Mouse (Mus musculus): ENCODE data around the gene Gal3st4.
"Not testable (repeated sequence)": the region's sequence is repeated elsewhere in the genome, so short reads cannot be mapped to it uniquely, and the experiment has no call there.

Gene Gal3st4

DNA sequence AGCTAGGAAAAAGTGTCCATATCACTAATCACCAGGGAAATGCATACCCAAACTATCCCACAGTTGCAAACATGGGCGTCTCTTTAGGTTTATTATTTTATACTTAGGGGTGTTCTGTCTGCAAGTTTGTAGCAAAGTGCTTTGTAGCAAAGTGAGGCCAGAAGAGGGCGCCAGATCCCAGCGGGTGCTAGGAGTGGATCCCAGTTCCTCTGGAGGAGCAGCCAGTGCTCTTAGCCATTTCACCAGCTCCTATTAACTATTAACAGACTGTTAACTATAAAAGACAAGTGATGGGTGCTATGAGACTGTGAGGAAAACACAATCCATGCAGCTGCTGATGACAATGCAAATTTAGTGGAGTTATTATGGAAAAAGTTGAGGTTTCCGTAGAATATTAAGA, 50.5 kb downstream of the Gal3st4 start:
- TF ChIP-seq POU5F1 (IDR thresholded peaks at IDR 0.05; ENCODE audit: borderline replicate concordance, low read length) (no peak), CTCF (conservative IDR thresholded peaks at IDR 0.05; ENCODE audit: low read length) (peak; percentile 95)
- no peaks in the 10 kb centered on the region for H3K4me1 ChIP-seq (replicated peaks; ENCODE audit: low read depth, low read length)
- no peaks in the 10 kb centered on the region for H3K27me3 ChIP-seq (ENCODE audit: insufficient read depth, low read length)
- peaks cover 2% of the 10 kb centered on the region for H3K9me3 ChIP-seq (ENCODE audit: low read length)
- H3K4me3 ChIP-seq (replicated peaks; ENCODE audit: low read length): no peak overlapping the region
- H3K36me3 ChIP-seq (ENCODE audit: insufficient read depth, low read length): no peaks in the 10 kb centered on the region

- TF ChIP-seq CTCF (conservative IDR thresholded peaks at IDR 0.05; ENCODE audit: low read length) (no peak), POU5F1 (IDR thresholded peaks at IDR 0.05; ENCODE audit: borderline replicate concordance, low read length) (no peak), NANOG (IDR thresholded peaks at IDR 0.05; ENCODE audit: borderline replicate concordance, low read length) (no peak)
- no peaks in the 10 kb centered on the region for H3K4me1 ChIP-seq (replicated peaks; ENCODE audit: low read depth, low read length)
- peaks cover 12% of the 10 kb centered on the region for H3K9me3 ChIP-seq (ENCODE audit: low read length)
- no peaks in the 10 kb centered on the region for H3K27me3 ChIP-seq (ENCODE audit: insufficient read depth, low read length)
- no peak overlapping the region for H3K4me3 ChIP-seq (replicated peaks; ENCODE audit: low read length)
- no peaks in the 10 kb centered on the region for H3K36me3 ChIP-seq (ENCODE audit: insufficient read depth, low read length)
These were observed 52.8 kb downstream of the Gal3st4 start for GRCm38 (mm10) chr5:138219864-138220263.

DNA sequence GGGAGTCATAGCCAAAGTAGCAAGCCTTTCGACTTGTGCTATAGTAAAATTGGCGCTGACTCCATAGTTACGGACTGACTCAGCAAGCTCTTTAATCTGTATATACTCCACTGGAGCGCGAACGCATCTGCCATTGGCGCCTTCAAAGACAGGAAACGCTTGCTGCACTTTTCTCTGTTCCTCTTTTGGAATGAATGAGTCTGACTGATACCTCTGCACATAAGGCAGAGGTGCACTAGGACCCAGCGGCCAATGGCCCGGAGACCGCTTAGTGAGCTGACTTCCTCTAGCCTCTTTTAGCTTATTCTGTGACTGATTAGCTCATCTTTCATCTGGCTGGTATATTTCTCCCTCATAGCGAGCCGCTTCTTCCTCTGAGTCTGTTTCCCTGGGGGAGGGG, 56.0 kb downstream of the Gal3st4 start:
- Histone ChIP-seq H3K4me3 (replicated peaks; ENCODE audit: low read length) (peak overlapping the region; percentile 49), H3K9me3 (ENCODE audit: low read length) (peaks cover 35% of the 10 kb centered on the region)
- not testable (repeated sequence) for H3K27me3 ChIP-seq (ENCODE audit: insufficient read depth, low read length); H3K4me1 ChIP-seq (replicated peaks; ENCODE audit: low read depth, low read length); H3K36me3 ChIP-seq (ENCODE audit: insufficient read depth, low read length)

Data from E14TG2a.4 (cell line).